Mouse (Mus musculus): Measurements from ENCODE around the gene Gabra1.
A peak's percentile ranks its signal among the peaks of the same experiment; 100 is the strongest.

The Gabra1 gene

DNA sequence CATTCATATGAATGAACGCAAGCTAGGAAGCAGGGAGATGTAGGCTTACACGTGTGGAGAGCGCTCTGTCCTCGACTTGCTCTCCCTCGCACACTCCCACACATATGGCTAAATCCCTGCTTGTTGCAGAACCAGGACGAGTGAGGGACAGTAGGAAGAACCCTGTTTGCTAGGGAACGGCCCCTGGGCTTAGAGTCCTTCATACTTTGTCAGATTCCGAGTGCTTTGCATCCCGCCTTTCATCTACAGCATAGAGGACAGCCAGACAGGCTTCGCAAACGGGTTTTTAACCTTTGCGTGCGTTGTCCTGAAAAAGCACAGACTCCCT is at the start of gene Gabra1:
Gene Gabra1 (minus strand): TSS at position 106 of the 328 bp plus-strand sequence.
- DNase-seq = peak; percentile 48 to 66

DNA sequence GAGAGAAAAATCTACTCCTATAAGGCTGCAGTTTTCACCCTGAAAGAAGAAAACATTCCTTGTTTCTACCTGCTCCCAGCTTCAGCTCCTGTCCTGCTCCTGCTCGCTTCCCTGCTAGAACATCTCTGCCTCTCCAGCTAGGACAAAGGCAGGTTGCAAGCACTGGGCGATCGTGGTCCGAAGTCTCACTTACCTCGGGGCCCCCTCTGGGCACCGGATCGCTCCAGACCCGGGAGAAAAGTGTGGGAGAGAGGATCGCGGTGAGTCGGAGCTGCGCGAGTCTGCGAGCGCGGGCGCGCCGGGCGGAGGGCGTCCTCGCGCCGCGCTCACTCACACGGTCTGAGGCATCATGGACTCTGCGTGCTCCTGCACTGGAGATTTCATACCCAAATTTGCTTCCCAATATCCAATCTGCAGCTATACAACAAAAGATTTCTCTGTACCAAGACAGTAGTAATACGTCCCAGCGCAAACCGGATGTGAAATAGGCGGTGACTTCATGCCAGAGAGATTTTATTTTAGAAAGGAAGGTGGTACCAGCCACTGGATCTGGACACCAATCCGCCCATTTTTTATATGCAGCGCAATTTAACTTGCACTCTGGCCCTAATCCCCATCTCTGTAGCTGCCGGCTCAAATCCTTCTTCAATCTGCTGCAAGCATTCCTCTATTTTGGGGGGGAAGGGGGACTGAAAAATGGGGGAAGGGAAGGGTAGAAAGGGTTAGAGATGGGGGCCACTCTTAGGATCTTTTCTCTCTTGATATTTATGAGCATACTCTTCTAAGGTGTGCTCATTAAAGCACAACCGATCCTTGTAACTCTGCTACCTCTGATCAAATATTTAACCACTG is 531 bp downstream of the Gabra1 start:
- DNase-seq = peak; percentile 66 to 74

DNA sequence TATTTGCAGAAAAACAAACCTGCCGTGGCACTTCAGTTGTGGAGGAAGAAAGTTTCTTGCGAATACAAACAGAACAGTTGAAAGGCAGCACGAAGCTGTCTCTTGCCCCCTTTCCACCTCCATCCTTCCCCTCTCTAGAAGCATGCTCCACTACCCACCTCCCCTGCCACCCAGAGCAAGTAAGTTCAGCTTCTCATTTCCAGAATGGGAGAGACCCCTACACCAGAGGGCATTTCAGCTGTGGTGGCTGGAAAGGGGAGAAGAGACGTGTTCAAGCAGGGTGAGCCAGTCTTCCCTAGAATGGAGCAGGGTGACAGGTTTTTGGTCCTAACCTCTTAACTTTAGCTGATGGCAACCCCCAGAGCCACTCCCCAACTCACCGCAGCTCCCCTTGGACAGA is 1.3 kb downstream of the Gabra1 start:
- peak; percentile 22 to 50 for DNase-seq

DNA sequence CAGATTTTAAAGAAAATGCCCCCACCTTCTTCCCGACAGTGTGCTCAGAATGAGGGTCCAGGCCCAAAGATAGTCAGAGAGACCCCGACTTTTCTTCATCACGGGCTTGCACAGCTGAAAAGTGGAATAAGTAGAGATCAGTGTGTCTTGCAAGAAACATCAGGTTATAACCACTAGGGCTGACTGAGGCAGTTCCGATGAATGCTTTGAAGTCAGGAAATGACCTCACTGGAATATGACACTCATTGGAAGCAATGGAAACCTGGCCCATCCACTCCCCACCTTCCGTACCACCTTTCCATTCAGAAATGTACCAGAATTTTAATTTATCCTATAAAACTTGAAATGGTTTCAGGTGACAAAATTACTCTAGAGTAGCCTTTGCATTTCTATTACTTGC is 3.2 kb downstream of the Gabra1 start:
- DNase-seq = peak in 1 of 2 experiments; percentile 32

DNA sequence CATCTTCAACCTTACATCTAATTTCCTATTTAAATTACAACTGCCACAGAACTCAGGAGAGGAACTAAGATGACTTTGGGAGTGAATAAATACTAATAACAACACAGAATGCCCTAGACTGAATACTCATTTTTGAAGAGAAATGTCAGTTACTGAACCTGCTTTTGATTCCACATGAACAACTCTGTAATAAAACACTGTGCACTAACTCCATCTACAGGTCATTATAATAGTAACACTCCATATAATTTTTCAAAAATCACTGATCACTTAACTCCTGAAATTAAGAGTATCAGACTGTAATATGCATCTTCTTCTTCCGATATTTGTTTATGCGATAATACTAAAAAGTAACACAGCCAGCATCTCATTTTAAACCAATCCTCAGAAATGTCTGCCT is 4.4 kb downstream of the Gabra1 start:
- no peak for DNase-seq

DNA sequence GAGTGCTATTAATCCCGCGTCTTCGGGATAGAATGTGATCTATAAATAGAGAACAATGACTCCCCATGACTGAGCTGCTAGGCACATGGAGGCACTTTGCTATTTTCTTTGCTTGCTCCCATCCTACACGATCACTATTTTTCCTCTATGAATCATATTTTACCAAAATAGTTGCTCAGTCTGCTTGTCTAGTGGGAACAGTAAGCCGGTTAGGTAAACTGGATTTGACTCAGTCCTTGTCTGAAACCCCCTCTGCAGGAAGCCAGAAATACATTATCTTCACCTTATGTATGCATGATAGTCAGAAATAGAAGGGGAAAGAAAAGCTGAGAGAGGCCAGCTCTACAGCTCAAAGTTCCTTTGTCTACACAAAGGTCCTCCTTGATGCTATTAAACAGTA is 31.3 kb downstream of the Gabra1 start:
- DNase-seq = no peak

DNA sequence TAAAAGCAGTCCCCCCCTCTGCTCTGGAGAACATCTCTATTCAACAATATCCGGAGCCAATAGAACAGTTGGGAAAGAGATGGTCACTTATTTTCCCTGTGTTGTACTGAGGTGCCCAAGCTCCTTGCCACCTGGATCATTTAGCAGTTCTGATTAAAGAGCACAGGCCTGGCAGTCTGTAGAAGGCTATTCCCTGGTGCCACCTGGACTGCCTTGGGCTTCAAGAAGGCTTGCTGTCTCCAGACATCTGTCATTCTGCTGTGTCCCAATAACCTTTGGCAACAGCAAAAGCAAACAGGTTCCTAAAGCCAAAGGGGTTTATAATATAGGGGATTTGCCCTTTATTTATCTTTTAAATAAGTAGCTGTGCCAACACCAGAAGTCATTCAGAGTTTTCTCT is 65.8 kb downstream of the Gabra1 start:
- DNase-seq = peak; percentile 66 to 70

DNA sequence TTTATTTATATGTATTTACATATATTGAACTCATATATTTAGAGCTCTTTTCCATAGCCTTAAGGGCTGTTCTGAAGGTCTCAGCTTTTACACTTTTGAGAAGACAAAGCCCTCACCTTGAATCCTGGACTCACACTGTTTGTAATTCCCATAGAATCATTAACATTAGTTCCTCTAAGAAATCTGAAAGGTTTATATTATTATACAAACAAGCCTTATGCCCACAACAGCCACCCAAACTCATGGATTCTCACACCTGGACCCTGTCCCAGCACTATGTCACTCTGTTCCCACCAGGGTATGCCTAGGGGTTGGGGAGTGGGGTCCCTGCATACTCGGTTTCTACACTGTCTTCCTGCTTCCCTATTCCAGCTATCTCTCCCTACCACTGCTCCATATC is 72.7 kb downstream of the Gabra1 start:
- no peak for DNase-seq

DNA sequence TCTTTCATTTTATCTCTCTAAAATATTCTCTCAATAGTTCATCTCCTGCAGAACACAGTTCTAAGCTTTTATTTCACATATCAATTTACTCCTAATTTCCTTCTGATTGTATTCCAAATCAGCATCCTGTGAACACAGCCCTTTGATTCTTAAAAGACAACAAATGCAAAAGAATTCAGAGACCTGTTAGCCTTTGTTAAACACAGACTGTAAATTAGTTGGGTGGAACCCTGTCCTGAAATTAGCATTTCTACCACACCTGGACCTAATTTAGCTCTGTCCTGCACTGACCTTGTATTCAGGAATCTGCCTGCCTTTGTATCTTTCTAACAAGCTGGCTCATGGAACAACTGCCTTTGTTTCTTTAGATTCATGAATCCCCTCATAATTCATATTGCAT is 73.1 kb downstream of the Gabra1 start:
- DNase-seq = no peak

DNA sequence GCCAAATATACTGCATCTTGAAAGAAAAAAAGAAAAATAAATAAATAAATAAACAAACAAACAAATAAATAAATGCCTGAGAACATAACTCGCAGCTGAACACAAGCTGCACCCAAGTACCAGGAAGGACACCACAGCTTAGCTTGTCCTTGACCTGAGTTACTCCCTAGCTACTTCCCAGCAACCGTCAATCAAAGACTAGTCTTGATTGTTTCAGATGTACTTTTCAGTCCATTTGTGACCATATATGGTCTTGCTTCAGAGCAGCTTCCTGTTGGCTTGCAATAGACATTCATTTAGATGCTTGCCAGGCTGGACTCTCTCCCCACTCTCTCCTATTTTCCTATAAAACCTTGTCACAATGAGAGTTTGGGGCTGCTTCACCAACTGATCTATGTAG is 87.2 kb downstream of the Gabra1 start:
- no peak for DNase-seq

Data from cerebellum, postnatal 36 days (tissue).